Mouse (Mus musculus) heart, embryonic 10.5 days (tissue): Measurements from ENCODE around the gene Wbp2. TPM values are rescaled to one million over a fixed set of nuclear protein-coding genes. Genes with fewer than 3 reads are reported as not detected.
A peak's percentile ranks its signal among the peaks of the same experiment; 100 is the strongest.

Source experiments
- DNase-seq: peaks from one replicate; pipeline ENCODE4 v3.0.0-alpha.2; 2017; ENCODE audit warnings: low spot score
- H3K27ac ChIP-seq: fragments of 300-500 bp; sonication (generic); 2 replicates; pipeline ENCODE4 v1.5.1; 2016; ENCODE audit warnings: mild to moderate bottlenecking
- H3K27me3 ChIP-seq: fragments of 300-500 bp; sonication (generic); 2 replicates; pipeline ENCODE4 v1.6.1; 2016; ENCODE audit warnings: mild to moderate bottlenecking; ENCODE audit not compliant: poor library complexity, insufficient read depth, severe bottlenecking
- H3K36me3 ChIP-seq: fragments of 300-500 bp; sonication (generic); 2 replicates; pipeline ENCODE4 v1.6.1; 2016; ENCODE audit warnings: mild to moderate bottlenecking, moderate library complexity
- H3K4me1 ChIP-seq: fragments of 300-500 bp; sonication (generic); 2 replicates; pipeline ENCODE4 v1.6.1; 2016; ENCODE audit warnings: mild to moderate bottlenecking
- H3K4me3 ChIP-seq: fragments of 300-500 bp; sonication (generic); 2 replicates; pipeline ENCODE4 v1.5.1; 2016; ENCODE audit warnings: mild to moderate bottlenecking, moderate library complexity
- H3K9me3 ChIP-seq: fragments of 300-500 bp; sonication (generic); 2 replicates; pipeline ENCODE4 v1.6.1; 2016; ENCODE audit warnings: mild to moderate bottlenecking, moderate library complexity
- WGBS: fragments of 180-500 bp; shearing (Covaris S2); methylation state at CpG from one replicate; pipeline ENCODE4 v1.1.7; 2016; 5-methylcytosine and 5-hydroxymethylcytosine counted together
- polyA plus RNA-seq: library from polyadenylated mRNA; unstranded; fragments of >200 nt; fragmentation: Nextera tagmentation; extraction: Ambion mirVana; gene quantifications from 2 replicates; pipeline ENCODE4 v1.2.1, GENCODE M21; 2016

Wbp2 gene
- 122 and 158 TPM in 2 replicates for polyA plus RNA-seq

DNA sequence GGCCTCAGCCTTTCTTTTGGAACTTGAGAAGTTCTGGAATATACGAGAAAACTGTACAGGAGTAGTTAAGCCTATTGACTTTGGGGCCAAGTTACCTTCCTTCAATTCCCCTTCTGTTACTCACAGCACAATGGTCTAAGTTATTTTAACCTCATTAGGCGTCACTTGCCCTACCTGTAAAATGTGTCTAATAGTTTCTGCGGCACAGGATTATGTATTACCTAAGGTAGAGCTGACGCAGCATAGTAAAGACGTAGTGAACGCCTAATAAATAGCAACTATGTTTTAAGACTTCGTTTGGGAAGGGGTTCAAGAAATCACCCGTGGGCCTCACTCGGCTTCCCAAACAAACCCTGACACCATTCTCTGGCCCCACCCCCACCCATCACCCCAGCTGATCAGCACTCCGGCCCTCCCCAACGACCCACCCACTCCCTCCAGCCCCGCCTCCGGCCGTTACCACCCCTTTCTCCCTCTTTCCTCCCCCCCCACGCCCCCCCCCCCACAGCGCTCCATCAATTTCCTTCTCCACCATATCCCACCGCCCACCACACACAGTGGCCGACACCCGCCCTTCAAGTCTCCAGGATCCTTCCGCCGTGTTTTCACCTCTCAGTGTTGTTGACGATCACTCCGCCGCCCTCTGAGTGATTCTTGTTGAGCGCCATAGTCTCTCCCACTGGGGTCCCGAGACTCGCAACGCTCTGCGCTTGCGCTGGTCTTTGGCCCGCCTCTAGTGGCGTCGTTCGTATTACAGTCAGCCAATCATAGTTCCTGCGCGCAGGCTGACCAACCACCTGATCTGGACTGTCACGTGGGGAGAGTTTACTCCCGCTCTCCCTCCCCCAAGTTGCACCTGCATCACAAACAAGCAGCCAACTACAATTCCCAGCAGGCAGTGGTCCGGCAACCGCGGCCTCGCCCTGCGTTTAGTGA lies at the start of gene Wbp2:
Gene Wbp2, minus strand, starts transcription at position 738 of the 936 bp plus-strand sequence.
- Histone ChIP-seq H3K36me3 (peaks cover 35% of the 10 kb centered on the region), H3K4me1 (peaks cover 31% of the 10 kb centered on the region), H3K9me3 (no peaks in the 10 kb centered on the region), H3K27ac (peak within 1 kb of the TSS; percentile 88), H3K27me3 (no peaks in the 10 kb centered on the region), H3K4me3 (peak within 1 kb of the TSS; percentile 63)
- WGBS = 7% methylated on average over 38 of the region's 43 CpGs
- DNase-seq = peak; percentile 100

DNA sequence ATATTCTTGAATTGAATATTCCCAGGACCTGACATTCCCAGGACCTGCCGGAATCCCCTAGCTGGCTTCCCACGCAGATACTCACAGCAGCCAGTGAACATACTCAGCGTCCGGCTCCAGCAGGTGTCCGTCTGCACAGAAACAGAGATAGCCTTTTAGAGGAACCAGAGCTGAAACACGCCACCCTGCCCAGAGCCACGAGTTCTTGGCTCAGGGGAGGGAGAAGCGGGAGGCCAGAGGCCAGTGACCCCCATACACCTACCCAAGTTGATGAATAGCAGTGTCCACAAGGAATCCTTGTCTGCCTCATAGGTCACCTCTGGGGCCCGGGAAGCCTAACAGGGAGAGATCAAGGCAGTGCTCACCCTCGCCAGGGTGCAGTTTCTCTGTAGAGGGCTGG lies 47.4 kb upstream of the Wbp2 start:
- 81% methylated on average over 10 of the region's 10 CpGs for WGBS
- Histone ChIP-seq H3K4me3 (no peak overlapping the region), H3K27ac (no peak overlapping the region), H3K4me1 (peaks cover 47% of the 10 kb centered on the region), H3K9me3 (no peaks in the 10 kb centered on the region), H3K27me3 (no peaks in the 10 kb centered on the region), H3K36me3 (peaks cover 52% of the 10 kb centered on the region)
- DNase-seq = no peak

DNA sequence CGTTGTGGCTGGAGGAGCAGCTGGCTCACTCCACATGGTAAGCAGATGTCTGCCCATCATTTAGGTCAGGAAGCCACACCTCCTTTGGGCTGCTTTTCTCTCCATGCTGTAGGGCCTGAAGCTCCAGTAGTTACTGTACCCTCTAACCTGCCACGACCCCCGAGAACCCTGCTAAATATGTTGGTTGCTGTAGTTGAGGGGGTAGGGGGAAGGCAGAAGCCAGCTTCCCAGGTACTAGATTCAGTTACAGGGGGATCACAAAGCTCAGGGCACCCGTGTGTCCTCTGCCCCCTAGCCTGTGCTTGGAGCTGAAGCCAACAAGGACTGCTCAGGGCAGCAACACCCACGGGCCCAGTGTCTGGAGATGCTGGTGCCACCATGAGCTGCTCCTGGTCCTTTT lies 46.7 kb upstream of the Wbp2 start:
- no peaks in the 10 kb centered on the region for H3K9me3 ChIP-seq
- peaks cover 46% of the 10 kb centered on the region for H3K4me1 ChIP-seq
- peaks cover 52% of the 10 kb centered on the region for H3K36me3 ChIP-seq
- H3K4me3 ChIP-seq = no peak overlapping the region
- no peak overlapping the region for H3K27ac ChIP-seq
- WGBS = 75% methylated on average over 5 of the region's 5 CpGs
- no peaks in the 10 kb centered on the region for H3K27me3 ChIP-seq
- no peak for DNase-seq

DNA sequence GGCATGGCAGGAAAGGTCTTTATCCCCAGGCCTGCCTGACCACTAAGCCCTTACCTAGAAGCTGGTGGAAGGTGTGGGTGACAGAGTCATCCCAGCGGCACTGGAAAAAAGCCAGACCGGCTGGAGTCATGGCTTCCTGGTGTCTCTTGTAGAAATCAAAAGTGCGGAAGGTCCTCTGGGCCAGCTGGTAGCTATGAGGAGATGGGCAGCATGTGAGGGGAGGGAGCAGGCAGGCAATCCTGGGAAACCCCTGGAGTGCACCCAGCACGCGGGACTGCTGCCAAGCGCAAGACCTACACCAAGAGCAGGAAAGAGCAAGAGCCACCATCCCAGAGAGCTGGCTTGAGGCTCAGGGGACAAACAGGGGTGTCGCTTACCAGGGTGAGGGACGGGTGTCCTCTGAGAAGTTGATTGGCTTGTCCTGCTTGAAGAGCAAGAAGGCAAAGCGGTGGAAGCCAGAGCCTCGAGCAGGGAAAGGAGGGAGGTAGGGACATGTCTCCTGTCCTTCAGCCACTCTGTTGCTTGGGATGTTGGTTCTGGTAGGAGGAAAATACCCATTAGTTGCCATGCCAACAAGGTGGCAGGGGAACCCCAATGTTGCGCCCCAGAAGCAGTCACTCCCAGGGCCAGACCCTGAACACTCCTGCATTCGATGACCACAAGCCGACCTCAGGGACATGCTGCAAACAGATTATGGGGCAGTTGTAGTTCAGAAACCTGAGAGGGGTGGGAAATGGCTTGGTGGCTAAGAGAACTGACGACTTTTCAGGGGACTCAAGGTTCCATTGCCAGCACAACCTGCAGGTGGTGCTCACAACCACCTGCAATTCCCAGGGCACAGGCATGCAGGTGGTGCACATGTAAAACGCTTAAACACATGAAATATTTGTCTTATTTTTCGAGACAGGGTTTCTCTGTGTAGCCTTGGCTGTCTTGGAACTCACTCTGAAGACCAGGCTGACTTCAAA lies 45.9 kb upstream of the Wbp2 start:
- 84% methylated on average over 16 of the region's 16 CpGs for WGBS
- H3K4me3 ChIP-seq = no peak overlapping the region
- peaks cover 50% of the 10 kb centered on the region for H3K4me1 ChIP-seq
- H3K27me3 ChIP-seq = no peaks in the 10 kb centered on the region
- peaks cover 54% of the 10 kb centered on the region for H3K36me3 ChIP-seq
- no peak overlapping the region for H3K27ac ChIP-seq
- no peaks in the 10 kb centered on the region for H3K9me3 ChIP-seq
- no peak for DNase-seq

DNA sequence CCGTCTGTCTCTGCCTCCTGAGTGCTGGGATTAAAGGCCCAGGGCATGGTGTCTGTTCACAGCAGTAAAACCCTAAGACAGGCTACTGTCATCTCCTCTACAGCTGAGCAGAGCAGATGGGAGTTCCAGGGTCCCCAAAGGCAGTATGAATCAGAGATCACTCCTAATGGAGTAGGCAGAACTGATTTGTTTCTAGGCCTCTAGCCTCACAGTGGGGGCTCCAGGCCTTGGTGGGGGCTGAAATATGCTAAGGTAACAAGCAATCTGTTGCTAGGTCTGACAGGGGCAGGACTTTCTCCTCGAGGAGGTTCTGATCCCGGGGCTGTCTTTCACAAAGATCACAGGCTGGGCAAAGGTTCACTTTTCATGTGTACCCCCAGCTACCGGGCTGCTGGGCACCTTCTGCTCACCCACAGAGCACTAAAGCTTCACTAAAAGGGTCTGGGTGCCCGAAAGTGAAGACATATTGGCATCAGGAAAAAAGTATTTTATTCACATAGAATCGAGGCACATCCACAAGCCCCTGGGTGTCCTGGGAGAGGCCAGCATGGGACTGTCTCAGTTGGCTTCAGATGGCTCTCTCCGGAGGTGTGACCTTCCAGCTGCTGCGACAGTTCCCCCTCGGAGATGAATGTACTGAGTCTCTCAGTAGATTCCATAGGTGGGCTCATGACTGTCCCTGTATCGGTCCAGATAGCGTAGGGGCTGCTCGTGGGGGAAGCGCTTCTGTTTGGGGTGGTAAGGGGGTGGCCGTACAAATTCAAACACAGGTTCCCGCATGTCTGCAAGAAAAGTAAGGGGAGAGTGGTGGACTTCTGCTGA lies 44.8 kb upstream of the Wbp2 start:
- DNase-seq = no peak
- H3K27me3 ChIP-seq = no peaks in the 10 kb centered on the region
- H3K36me3 ChIP-seq = peaks cover 57% of the 10 kb centered on the region
- H3K27ac ChIP-seq = peak overlapping the region; percentile 95
- peaks cover 54% of the 10 kb centered on the region for H3K4me1 ChIP-seq
- no peaks in the 10 kb centered on the region for H3K9me3 ChIP-seq
- H3K4me3 ChIP-seq = peak overlapping the region; percentile 74
- 80% methylated on average over 15 of the region's 15 CpGs for WGBS

DNA sequence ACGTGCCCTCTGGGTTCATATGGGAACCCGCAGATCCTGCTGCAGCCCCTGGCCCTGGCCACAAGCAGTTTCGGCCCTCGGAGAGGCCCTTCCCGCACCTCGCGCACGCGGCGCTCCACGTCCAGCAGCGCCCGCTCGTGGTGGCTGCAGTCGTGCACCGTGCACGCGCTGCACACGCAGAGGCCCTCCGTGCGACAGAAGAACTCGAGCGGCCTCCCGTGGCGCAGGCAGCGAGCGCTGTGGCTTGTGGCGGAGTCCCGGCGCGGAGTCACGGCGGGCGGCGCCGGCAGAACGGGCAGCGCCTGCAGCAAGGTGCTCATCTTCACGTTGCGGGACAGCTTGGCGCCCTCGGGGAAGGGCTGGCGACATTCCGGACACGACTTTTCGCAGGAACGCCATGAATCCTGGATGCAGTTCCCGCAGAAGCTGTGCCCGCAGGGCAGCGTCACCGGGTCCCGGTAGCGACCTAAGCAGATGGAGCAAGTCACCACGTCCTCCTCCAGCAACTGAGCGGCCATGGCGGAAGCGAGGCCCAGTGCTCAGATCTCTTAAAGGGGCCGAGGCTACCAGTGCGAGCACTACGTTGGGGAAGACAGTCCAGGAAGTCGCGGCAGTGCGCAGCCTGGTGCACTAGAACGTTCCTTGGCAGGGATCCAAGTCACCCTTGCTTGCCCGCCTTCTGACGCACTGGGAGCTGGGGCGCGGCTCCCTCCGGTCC lies 43.9 kb upstream of the Wbp2 start, which contains the start of gene Trim65:
Gene Trim65, minus strand, starts transcription at position 641 of the 718 bp plus-strand sequence.
- Histone ChIP-seq H3K4me3 (peak within 1 kb of the TSS; percentile 74), H3K27ac (peak within 1 kb of the TSS; percentile 95), H3K36me3 (peaks cover 57% of the 10 kb centered on the region), H3K9me3 (no peaks in the 10 kb centered on the region), H3K27me3 (no peaks in the 10 kb centered on the region), H3K4me1 (peaks cover 52% of the 10 kb centered on the region)
- DNase-seq = peak; percentile 93
- under 1% methylated on average over 69 of the region's 69 CpGs for WGBS

DNA sequence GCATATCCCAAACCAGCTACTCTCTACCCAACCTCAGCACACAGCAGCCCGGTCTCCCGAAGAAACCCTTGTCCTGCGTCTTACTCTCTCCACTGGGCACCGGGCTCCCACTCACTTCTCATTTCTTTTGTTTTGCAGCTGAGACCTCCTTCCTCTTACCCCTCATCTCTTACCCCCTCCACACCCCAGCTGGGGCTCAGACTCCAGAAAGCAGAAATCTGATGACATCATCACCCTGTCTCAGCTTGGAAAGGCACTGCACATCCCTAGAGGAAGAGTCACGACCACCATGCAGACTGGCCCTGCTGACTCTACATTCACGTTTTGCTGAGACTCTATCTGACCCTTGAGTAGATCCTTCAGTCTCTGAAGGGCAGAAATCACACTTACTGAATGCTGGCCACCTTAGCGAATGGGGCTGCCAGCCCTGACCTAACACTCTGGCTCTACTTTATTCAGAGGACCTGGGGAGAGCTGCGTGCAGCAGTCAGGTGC lies 43.2 kb upstream of the Wbp2 start:
- Histone ChIP-seq H3K4me1 (peaks cover 52% of the 10 kb centered on the region), H3K36me3 (peaks cover 56% of the 10 kb centered on the region), H3K9me3 (no peaks in the 10 kb centered on the region), H3K27ac (peak overlapping the region; percentile 95), H3K4me3 (peak overlapping the region; percentile 74), H3K27me3 (no peaks in the 10 kb centered on the region)
- DNase-seq = no peak
- WGBS = 48% methylated on average over 8 of the region's 8 CpGs

DNA sequence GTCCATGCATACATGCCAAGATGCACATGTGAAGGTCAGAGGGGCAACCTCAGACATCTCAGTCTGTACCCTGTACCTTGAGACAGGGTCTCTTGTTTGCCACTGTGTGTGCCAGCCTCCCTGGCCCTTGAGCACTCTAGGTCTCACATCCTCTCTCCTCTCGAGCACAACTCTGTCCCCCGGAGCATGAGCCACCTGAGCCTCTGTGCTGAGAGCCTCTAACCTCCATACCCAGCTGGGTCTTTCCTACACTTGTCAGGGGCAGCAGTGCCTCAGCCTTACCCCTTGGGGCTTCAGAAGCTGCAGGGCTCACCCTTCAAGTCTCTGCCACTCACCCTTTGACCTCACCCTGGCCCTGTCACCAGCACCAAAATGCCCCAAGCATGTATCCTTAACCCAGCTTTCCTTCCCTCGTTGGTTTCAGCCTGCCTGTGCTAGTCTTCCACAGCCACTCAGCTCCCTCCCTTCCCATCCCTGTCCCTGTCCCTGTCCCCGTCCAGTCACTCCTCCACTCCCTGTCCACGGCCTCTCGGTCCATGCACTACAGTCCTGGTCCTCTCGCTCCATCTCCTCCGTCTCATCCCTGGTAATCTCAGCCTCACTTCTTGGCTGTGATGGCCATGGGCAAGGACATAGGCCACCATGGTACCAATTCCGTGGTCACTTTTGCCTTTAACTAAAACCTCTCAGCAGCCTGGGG lies 42.4 kb upstream of the Wbp2 start:
- H3K9me3 ChIP-seq = no peaks in the 10 kb centered on the region
- peaks cover 49% of the 10 kb centered on the region for H3K36me3 ChIP-seq
- DNase-seq = no peak
- H3K27ac ChIP-seq = peak overlapping the region; percentile 95; the same call in 1 of the 2 replicates
- no peak overlapping the region for H3K4me3 ChIP-seq
- WGBS = 75% methylated on average over 9 of the region's 9 CpGs
- H3K27me3 ChIP-seq = no peaks in the 10 kb centered on the region
- peaks cover 52% of the 10 kb centered on the region for H3K4me1 ChIP-seq

DNA sequence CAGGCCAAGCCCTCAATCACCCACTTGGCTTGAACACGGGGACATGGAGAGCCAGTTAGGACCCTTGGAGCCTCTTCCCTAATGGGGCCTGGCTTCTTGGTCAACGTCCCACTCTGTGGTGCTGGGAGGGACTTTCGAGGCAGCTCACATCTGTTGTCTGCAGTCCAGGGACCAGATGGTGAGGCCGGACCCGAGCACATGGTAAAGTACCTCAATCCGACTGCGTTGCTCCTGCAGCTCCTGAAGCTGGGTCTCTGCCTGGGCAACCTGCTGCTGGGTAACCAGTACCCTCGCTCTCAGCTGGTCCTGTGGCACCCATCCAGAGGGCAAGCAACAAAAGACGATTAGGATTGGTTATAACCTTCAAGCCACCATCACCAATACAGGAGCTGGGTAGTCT lies 41.2 kb upstream of the Wbp2 start:
- H3K9me3 ChIP-seq = no peaks in the 10 kb centered on the region
- WGBS = 84% methylated on average over 9 of the region's 9 CpGs
- peaks cover 52% of the 10 kb centered on the region for H3K4me1 ChIP-seq
- peak overlapping the region; percentile 84 for H3K27ac ChIP-seq
- H3K27me3 ChIP-seq = no peaks in the 10 kb centered on the region
- peak overlapping the region; percentile 39; the same call in 1 of the 2 replicates for H3K4me3 ChIP-seq
- no peak for DNase-seq
- peaks cover 49% of the 10 kb centered on the region for H3K36me3 ChIP-seq

DNA sequence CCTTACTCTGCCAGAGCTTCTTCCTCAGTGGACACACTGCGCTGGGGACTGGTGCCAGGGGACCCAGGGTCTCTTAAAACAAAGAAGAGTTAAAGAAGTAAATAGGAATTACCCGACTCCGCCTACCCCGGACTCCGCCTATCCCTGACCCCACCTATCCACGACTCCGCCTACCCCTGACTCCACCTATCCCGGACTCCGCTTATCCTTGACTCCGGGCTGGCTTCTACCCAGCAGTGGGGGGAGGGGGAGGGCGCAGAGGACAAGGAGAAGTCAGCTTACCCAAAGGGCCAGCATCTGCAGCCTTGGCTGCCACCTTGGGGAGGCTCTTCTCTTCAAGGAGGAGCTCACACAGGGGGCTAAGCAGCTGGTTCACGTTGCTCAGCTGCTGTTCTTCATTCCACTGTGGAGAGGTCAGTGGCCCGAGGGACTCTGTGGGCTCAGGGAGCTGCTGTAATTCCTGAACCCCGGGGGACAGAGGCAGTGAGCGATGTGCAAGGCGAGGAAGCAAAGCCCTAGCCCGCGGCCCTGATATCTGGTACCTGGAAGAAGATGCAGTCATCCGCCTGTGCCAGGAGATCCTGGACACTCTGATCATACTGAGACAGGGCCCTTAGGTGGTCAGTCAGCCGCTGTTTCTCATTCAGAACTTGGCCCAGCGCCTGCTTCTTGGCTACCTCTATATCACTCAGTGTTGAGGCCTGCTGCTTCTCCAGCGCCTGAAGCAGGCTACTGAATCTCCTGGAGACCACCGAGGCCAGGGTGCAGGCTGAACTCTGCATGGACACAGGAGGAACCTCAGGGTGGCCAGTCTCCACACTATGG lies 40.6 kb upstream of the Wbp2 start, which contains the start of gene Trim47:
Gene Trim47, minus strand, starts transcription at position 55 of the 825 bp plus-strand sequence.
- Histone ChIP-seq H3K4me1 (peaks cover 47% of the 10 kb centered on the region), H3K27ac (peak within 1 kb of the TSS; percentile 84), H3K9me3 (no peaks in the 10 kb centered on the region), H3K4me3 (peak within 1 kb of the TSS; percentile 39), H3K27me3 (no peaks in the 10 kb centered on the region), H3K36me3 (peaks cover 49% of the 10 kb centered on the region)
- 25% methylated on average over 23 of the region's 23 CpGs for WGBS
- peak; percentile 95 for DNase-seq
